Mouse (Mus musculus) embryonic facial prominence, embryonic 15.5 days (tissue): ENCODE measurements around the gene Krt6a. TPM values are rescaled to one million over a fixed set of nuclear protein-coding genes. Genes with fewer than 3 reads are reported as not detected.

Experiments used
- microRNA-seq: library from miRNA; unstranded; fragments of <30 nt; microRNA quantifications from one replicate; pipeline ENCODE4, GENCODE M21; 2016; ENCODE audit warnings: borderline number of aligned reads
- polyA plus RNA-seq: library from polyadenylated mRNA; unstranded; fragments of >200 nt; fragmentation: Nextera tagmentation; extraction: Ambion mirVana; gene quantifications from 2 replicates; pipeline ENCODE4 v1.2.1, GENCODE M21; 2015

Krt6a gene
- polyA plus RNA-seq, 1 experiment from 2014 or later: 310 TPM

Small RNAs within 50 kb of the gene (microRNA-seq; reads per million reads assigned to microRNA genes)
- gene Gm44323 (0.69 reads per million), gene Gm44342 (not detected), gene Gm44383 (not detected), gene Gm44479 (not detected)

Other genes with a start within 250 kb of the Krt6a start
- gene Krt88, start 246.6 kb downstream of the Krt6a start, polyA plus RNA-seq: not detected in 2 replicates
- gene Krt81, start 230.6 kb downstream of the Krt6a start, polyA plus RNA-seq: 4.2 and 10.2 TPM in 2 replicates
- gene Krt86, start 220.8 kb downstream of the Krt6a start, polyA plus RNA-seq: 2.1 and 5.3 TPM in 2 replicates
- 5.6 and 16.5 TPM in 2 replicates for gene Krt83, start 202.8 kb downstream of the Krt6a start, polyA plus RNA-seq
- 8.5 and 16.4 TPM in 2 replicates for gene Gm49425, start 177.0 kb downstream of the Krt6a start, polyA plus RNA-seq
- gene Krt84, start 161.5 kb downstream of the Krt6a start, polyA plus RNA-seq: 0.07 and 0.28 TPM in 2 replicates
- 2.1 and 2.8 TPM in 2 replicates for gene Krt82, start 143.6 kb downstream of the Krt6a start, polyA plus RNA-seq
- gene Krt90, start 131.4 kb downstream of the Krt6a start, polyA plus RNA-seq: 2.4 and 2.6 TPM in 2 replicates
- gene Krt75, start 120.4 kb downstream of the Krt6a start, polyA plus RNA-seq: 8.8 and 13.7 TPM in 2 replicates
- not detected in 2 replicates for gene Gm5414, start 66.1 kb downstream of the Krt6a start, polyA plus RNA-seq
- not detected in 2 replicates for gene Gm5478, start 46.9 kb downstream of the Krt6a start, polyA plus RNA-seq
- gene Krt6b, start 14.0 kb downstream of the Krt6a start, polyA plus RNA-seq: 8.2 and 9.1 TPM in 2 replicates
- gene Krt5, start 18.6 kb upstream of the Krt6a start, polyA plus RNA-seq: 867 and 987 TPM in 2 replicates
- 101 and 197 TPM in 2 replicates for gene Krt71, start 48.8 kb upstream of the Krt6a start, polyA plus RNA-seq
- 7.3 and 8.2 TPM in 2 replicates for gene Krt72, start 92.2 kb upstream of the Krt6a start, polyA plus RNA-seq
- gene Krt73, start 108.0 kb upstream of the Krt6a start, polyA plus RNA-seq: 17.2 and 30.5 TPM in 2 replicates
- 1.2 and 2.0 TPM in 2 replicates for gene Krt2, start 123.9 kb upstream of the Krt6a start, polyA plus RNA-seq
- gene Krt1, start 156.5 kb upstream of the Krt6a start, polyA plus RNA-seq: 757 and 778 TPM in 2 replicates
- 67.0 and 80.2 TPM in 2 replicates for gene Krt77, start 175.4 kb upstream of the Krt6a start, polyA plus RNA-seq
- gene Krt76, start 198.6 kb upstream of the Krt6a start, polyA plus RNA-seq: 0.63 and 2.2 TPM in 2 replicates
- gene Krt4, start 230.4 kb upstream of the Krt6a start, polyA plus RNA-seq: 212 and 217 TPM in 2 replicates
- gene Krt79, start 246.0 kb upstream of the Krt6a start, polyA plus RNA-seq: 67.2 and 70.6 TPM in 2 replicates